Mouse (Mus musculus) myocyte (in vitro differentiated cells): ENCODE measurements around the gene Bst1.

ENCODE experiments used
- E2F4 ChIP-seq: IDR thresholded peaks from one replicate; pipeline ENCODE4 v1.6.1; 2011; ENCODE audit warnings: mild to moderate bottlenecking, control low read depth, moderate library complexity; ENCODE audit not compliant: insufficient read depth
- POLR2A ChIP-seq: IDR thresholded peaks from one replicate; pipeline ENCODE4 v1.6.1; 2011; ENCODE audit warnings: low read depth, mild to moderate bottlenecking, control low read depth, moderate library complexity; ENCODE audit not compliant: insufficient read length
- REST ChIP-seq: IDR thresholded peaks from one replicate; pipeline ENCODE4 v1.6.1; 2011; ENCODE audit warnings: mild to moderate bottlenecking, control low read depth, moderate library complexity; ENCODE audit not compliant: insufficient read depth, insufficient read length
- TCF12 ChIP-seq: IDR thresholded peaks from one replicate; pipeline ENCODE4 v1.6.1; 2011; ENCODE audit warnings: mild to moderate bottlenecking, control low read depth; ENCODE audit not compliant: poor library complexity, insufficient read depth, severe bottlenecking
- USF1 ChIP-seq: IDR thresholded peaks from one replicate; pipeline ENCODE4 v1.6.1; 2011; ENCODE audit warnings: low read depth, mild to moderate bottlenecking, control low read depth, moderate library complexity

- TF ChIP-seq TCF12 (no peak), USF1 (no peak), REST (no peak), E2F4 (no peak), POLR2A (no peak)
These were observed 13.3 kb upstream of the Bst1 start for GRCm38 (mm10) chr5:43805401-43805800.
